Mouse (Mus musculus): Measurements from ENCODE around the gene Spdef.
A peak's percentile ranks its signal among the peaks of the same experiment; 100 is the strongest.

Spdef gene

GRCm38 (mm10) chr17:27728770-27729169 lies at the start of gene Spdef:
Gene Spdef (minus strand): TSS chr17:27728955.
- no peak for DNase-seq (ENCODE audit: low read depth, low spot score)

GRCm38 (mm10) chr17:27777823-27778222 lies 49.1 kb upstream of the Spdef start:
- no peak for DNase-seq (ENCODE audit: low read depth, low spot score)

- DNase-seq (ENCODE audit: low read depth, low spot score) = no peak
These were observed 45.4 kb upstream of the Spdef start for GRCm38 (mm10) chr17:27774198-27774597.

- no peak for DNase-seq (ENCODE audit: low read depth, low spot score)
These were observed 42.9 kb upstream of the Spdef start for GRCm38 (mm10) chr17:27771616-27772015.

GRCm38 (mm10) chr17:27768817-27769542 lies 40.2 kb upstream of the Spdef start:
- peak; percentile 71 for DNase-seq (ENCODE audit: low read depth, low spot score)

- no peak for DNase-seq (ENCODE audit: low read depth, low spot score)
These were observed 38.8 kb upstream of the Spdef start for GRCm38 (mm10) chr17:27767543-27767942.

GRCm38 (mm10) chr17:27767120-27767519 lies 38.4 kb upstream of the Spdef start:
- DNase-seq (ENCODE audit: low read depth, low spot score) = no peak

GRCm38 (mm10) chr17:27765066-27765465 lies 36.3 kb upstream of the Spdef start:
- DNase-seq (ENCODE audit: low read depth, low spot score) = no peak

- DNase-seq (ENCODE audit: low read depth, low spot score) = peak; percentile 43
These were observed 35.7 kb upstream of the Spdef start for GRCm38 (mm10) chr17:27764453-27764852.

GRCm38 (mm10) chr17:27762884-27763283 lies 34.1 kb upstream of the Spdef start:
- no peak for DNase-seq (ENCODE audit: low read depth, low spot score)

- DNase-seq (ENCODE audit: low read depth, low spot score) = peak; percentile 72
These were observed 33.0 kb upstream of the Spdef start for GRCm38 (mm10) chr17:27761639-27762336.

GRCm38 (mm10) chr17:27760169-27760568 lies 31.4 kb upstream of the Spdef start:
- no peak for DNase-seq (ENCODE audit: low read depth, low spot score)

- no peak for DNase-seq (ENCODE audit: low read depth, low spot score)
These were observed 22.8 kb upstream of the Spdef start for GRCm38 (mm10) chr17:27751314-27752202.

GRCm38 (mm10) chr17:27750451-27750942 lies 21.7 kb upstream of the Spdef start:
- no peak for DNase-seq (ENCODE audit: low read depth, low spot score)

- no peak for DNase-seq (ENCODE audit: low read depth, low spot score)
These were observed 19.4 kb upstream of the Spdef start for GRCm38 (mm10) chr17:27748123-27748522.

GRCm38 (mm10) chr17:27746446-27746845 lies 17.7 kb upstream of the Spdef start:
- no peak for DNase-seq (ENCODE audit: low read depth, low spot score)

- DNase-seq (ENCODE audit: low read depth, low spot score) = no peak
These were observed 12.2 kb upstream of the Spdef start for GRCm38 (mm10) chr17:27740961-27741360.

- DNase-seq (ENCODE audit: low read depth, low spot score) = no peak
These were observed 5.8 kb upstream of the Spdef start for GRCm38 (mm10) chr17:27734344-27735073.

- DNase-seq (ENCODE audit: low read depth, low spot score) = no peak
These were observed 3.9 kb upstream of the Spdef start for GRCm38 (mm10) chr17:27732694-27733093.

GRCm38 (mm10) chr17:27732152-27732551 lies 3.4 kb upstream of the Spdef start:
- DNase-seq (ENCODE audit: low read depth, low spot score) = no peak

- DNase-seq (ENCODE audit: low read depth, low spot score) = no peak
These were observed 2.2 kb downstream of the Spdef start for GRCm38 (mm10) chr17:27726527-27726926.
